Mouse (Mus musculus): ENCODE results near the gene Pgc. TPM values are rescaled to one million over a fixed set of nuclear protein-coding genes. Genes with fewer than 3 reads are reported as not detected.

Gene Pgc
- total and polyA plus RNA-seq, 2 experiments from 2014 or later, result 0.14 to 0.21 TPM

DNA sequence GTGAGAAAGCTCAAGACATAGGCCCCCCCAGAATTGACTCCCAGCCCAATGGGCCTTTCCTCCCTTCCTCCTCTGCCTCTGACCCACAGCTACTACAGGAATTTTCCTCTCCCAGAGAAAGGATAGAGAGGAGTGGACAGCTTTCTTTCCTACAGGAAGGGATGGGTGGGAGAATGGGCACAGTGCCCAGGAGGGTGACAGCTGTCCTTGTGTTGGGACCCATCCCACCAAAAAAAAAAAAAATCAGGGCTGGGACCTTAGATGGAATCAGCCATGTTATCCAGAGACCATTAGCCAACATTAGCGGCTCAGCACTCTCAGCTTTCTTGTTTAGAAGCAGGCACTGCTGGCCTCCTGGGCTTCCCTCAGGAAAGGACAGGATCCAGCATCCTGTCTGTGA, 20.4 kb upstream of the Pgc start:
- no peak overlapping the region for H3K9ac ChIP-seq (replicated peaks; ENCODE audit: low read length)
- H3K4me1 ChIP-seq (ENCODE audit: insufficient read depth, low read length), result no peaks in the 10 kb centered on the region
- H3K4me3 ChIP-seq (ENCODE audit: low read length), result no peak overlapping the region
- TF ChIP-seq CTCF (IDR thresholded peaks at IDR 0.05; ENCODE audit: low read depth), result no peak
- no peaks in the 10 kb centered on the region for H3K9me3 ChIP-seq (ENCODE audit: low read length)
- H3K27me3 ChIP-seq (ENCODE audit: insufficient read depth, low read length), result no peaks in the 10 kb centered on the region
- 0 out of 2 replicates have a peak, but pooled peaks cover 5% of the 10 kb centered on the region for H3K36me3 ChIP-seq (ENCODE audit: insufficient read depth, low read length)
- H3K27ac ChIP-seq, result no peak overlapping the region
- WGBS, result 52% methylated on average over 1 of the region's 1 CpGs
- ATAC-seq (no peak), DNase-seq (ENCODE audit: low spot score) (peak; percentile 23)
- H3K4me2 ChIP-seq (ENCODE audit: low read depth, low read length), result no peak overlapping the region

DNA sequence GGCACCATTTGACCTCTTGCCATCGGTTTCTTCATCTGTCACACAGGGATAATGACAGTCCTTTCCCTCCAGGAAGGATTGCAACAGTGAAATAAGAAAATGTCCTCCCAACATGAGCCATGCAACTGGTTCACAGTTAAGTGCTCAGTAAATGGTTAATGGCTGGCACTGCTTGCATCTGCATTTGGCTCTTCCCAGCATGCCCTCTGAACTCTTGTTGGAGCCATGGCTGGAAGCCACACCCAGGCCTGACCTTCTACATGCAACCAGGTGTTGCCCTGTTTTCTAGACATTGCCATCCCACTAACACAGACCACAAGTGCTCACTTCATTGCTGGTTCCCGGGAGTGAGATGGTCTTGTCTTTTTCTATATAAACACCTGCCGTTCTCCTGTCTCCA, 18.7 kb upstream of the Pgc start:
- no peaks in the 10 kb centered on the region for H3K36me3 ChIP-seq (ENCODE audit: insufficient read depth, low read length)
- TF ChIP-seq CTCF (IDR thresholded peaks at IDR 0.05; ENCODE audit: low read depth), result no peak
- ATAC-seq, result no peak
- H3K9ac ChIP-seq (replicated peaks; ENCODE audit: low read length), result no peak overlapping the region
- H3K4me3 ChIP-seq (ENCODE audit: low read length), result no peak overlapping the region
- H3K4me2 ChIP-seq (ENCODE audit: low read depth, low read length), result no peak overlapping the region
- H3K4me1 ChIP-seq (ENCODE audit: insufficient read depth, low read length), result no peaks in the 10 kb centered on the region
- no peaks in the 10 kb centered on the region for H3K9me3 ChIP-seq (ENCODE audit: low read length)
- no peak for DNase-seq (ENCODE audit: low spot score)
- no peak overlapping the region for H3K27ac ChIP-seq
- no peaks in the 10 kb centered on the region for H3K27me3 ChIP-seq (ENCODE audit: insufficient read depth, low read length)
- WGBS, result 84% methylated on average over 3 of the region's 3 CpGs

DNA sequence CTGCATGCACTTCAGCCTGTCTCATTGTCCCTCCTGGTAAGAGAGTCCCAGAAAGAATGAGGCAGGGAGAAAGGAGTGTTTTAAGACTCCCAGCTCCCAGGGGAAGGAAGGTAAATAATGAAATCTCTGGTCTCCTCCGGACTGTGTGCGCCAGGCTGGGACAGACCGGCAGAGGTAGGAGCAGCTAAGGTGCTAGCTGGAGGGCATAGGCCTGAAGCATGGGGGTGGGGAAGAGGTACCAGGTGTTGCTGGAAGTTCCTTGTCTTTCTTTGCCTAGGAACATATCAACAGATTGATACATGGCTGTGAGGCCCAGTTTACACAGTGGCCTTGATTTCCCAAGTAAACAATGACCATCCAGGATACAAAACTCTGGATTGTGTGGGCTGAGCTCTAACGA, 17.7 kb upstream of the Pgc start:
- DNase-seq (ENCODE audit: low spot score) (no peak), ATAC-seq (no peak)
- Histone ChIP-seq H3K9me3 (ENCODE audit: low read length) (no peaks in the 10 kb centered on the region), H3K36me3 (ENCODE audit: insufficient read depth, low read length) (no peaks in the 10 kb centered on the region), H3K27me3 (ENCODE audit: insufficient read depth, low read length) (no peaks in the 10 kb centered on the region), H3K4me1 (ENCODE audit: insufficient read depth, low read length) (no peaks in the 10 kb centered on the region), H3K4me3 (ENCODE audit: low read length) (no peak overlapping the region), H3K4me2 (ENCODE audit: low read depth, low read length) (no peak overlapping the region), H3K9ac (replicated peaks; ENCODE audit: low read length) (no peak overlapping the region), H3K27ac (no peak overlapping the region)
- TF ChIP-seq CTCF (IDR thresholded peaks at IDR 0.05; ENCODE audit: low read depth), result no peak
- WGBS, result 71% methylated on average over 4 of the region's 4 CpGs

DNA sequence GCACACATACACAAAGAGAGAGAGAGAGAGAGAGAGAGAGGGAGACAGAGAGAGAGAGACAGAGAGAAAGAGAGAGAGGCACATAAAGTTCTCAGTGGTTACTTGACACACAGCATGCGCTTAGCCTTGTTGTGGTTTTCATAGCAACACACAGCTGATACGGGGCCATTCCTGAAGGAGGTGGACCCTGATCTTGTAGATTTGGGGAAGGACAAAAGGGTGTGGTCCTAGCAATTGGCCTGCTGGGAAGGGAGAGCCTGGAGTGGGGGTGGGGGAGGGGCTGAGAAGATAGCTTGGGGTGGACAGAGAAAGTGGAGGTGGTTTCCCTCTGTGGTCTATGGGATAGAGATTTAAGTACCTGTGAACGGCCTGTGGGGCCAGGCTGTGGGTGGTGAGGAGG, 16.6 kb upstream of the Pgc start:
- H3K9me3 ChIP-seq (ENCODE audit: low read length), result no peaks in the 10 kb centered on the region
- TF ChIP-seq CTCF (IDR thresholded peaks at IDR 0.05; ENCODE audit: low read depth), result no peak
- H3K36me3 ChIP-seq (ENCODE audit: insufficient read depth, low read length), result no peaks in the 10 kb centered on the region
- H3K27me3 ChIP-seq (ENCODE audit: insufficient read depth, low read length), result no peaks in the 10 kb centered on the region
- no peaks in the 10 kb centered on the region for H3K4me1 ChIP-seq (ENCODE audit: insufficient read depth, low read length)
- no peak overlapping the region for H3K4me2 ChIP-seq (ENCODE audit: low read depth, low read length)
- no peak for ATAC-seq
- no peak for DNase-seq (ENCODE audit: low spot score)
- no peak overlapping the region for H3K27ac ChIP-seq
- no peak overlapping the region for H3K9ac ChIP-seq (replicated peaks; ENCODE audit: low read length)
- WGBS, result 84% methylated on average over 3 of the region's 3 CpGs
- no peak overlapping the region for H3K4me3 ChIP-seq (ENCODE audit: low read length)

DNA sequence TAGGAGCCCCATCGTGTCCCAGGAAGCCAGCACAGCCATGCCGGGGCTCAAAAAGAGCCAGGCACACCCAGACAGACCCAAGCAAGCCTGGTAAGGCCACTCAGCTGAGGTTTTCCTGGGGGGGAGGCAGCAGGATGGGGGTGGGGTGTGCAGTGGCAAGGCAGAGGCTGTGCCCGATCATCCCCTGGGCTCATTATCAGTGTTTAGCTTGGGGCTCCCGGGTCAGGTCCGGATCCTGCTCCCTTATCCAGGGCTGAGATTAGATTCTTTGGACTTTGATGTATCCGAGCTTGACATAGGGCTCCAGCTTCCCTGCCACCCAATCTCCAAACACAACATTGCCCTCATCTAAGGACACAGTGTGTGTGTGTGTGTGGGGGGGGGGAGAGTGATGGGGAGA, 14.8 kb upstream of the Pgc start:
- Histone ChIP-seq H3K4me3 (ENCODE audit: low read length) (no peak overlapping the region), H3K27me3 (ENCODE audit: insufficient read depth, low read length) (no peaks in the 10 kb centered on the region), H3K9ac (replicated peaks; ENCODE audit: low read length) (no peak overlapping the region), H3K9me3 (ENCODE audit: low read length) (no peaks in the 10 kb centered on the region), H3K4me1 (ENCODE audit: insufficient read depth, low read length) (no peaks in the 10 kb centered on the region), H3K4me2 (ENCODE audit: low read depth, low read length) (no peak overlapping the region), H3K27ac (no peak overlapping the region), H3K36me3 (ENCODE audit: insufficient read depth, low read length) (no peaks in the 10 kb centered on the region)
- DNase-seq (ENCODE audit: low spot score), result no peak
- ATAC-seq, result no peak
- TF ChIP-seq CTCF (IDR thresholded peaks at IDR 0.05; ENCODE audit: low read depth), result no peak
- 79% methylated on average over 6 of the region's 6 CpGs for WGBS

DNA sequence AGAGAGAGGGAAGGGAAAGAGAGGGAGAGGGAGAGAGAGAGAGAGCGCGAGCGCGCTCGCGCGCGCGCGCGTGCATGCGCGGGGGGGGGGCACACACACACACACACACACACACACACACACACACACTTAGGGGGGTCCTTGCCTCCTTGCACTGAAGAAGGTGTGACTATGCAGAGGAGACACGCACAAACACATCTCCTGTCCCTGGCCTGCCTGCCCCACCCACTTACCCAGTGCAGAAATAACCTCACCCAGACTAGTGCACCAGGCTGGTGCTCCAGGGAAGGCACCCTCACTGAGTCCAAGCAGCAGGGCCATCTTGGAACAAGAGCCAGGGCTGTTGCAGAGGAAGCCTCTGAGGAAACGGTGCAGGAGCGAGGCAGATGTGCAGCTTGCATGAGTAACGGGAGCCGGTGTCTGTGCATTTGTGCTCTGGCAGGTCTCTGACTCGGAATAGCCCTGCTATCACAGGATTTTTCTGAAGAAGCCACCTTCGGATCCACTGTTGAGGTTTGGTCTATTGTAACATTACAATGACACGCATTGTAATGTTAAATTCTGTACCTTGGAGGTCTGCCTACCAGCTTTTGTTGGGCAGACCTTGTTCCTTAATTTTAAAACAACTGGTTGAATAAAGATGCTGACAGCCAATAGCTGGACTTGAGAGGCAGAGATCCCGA, 13.6 kb upstream of the Pgc start:
- DNase-seq (ENCODE audit: low spot score) (no peak), ATAC-seq (peak; percentile 52; the same call in 1 of the 2 replicates)
- H3K4me2 ChIP-seq (ENCODE audit: low read depth, low read length), result no peak overlapping the region
- no peaks in the 10 kb centered on the region for H3K27me3 ChIP-seq (ENCODE audit: insufficient read depth, low read length)
- no peaks in the 10 kb centered on the region for H3K9me3 ChIP-seq (ENCODE audit: low read length)
- H3K9ac ChIP-seq (replicated peaks; ENCODE audit: low read length), result no peak overlapping the region
- H3K4me1 ChIP-seq (ENCODE audit: insufficient read depth, low read length), result no peaks in the 10 kb centered on the region
- WGBS, result 40% methylated on average over 21 of the region's 22 CpGs
- TF ChIP-seq CTCF (IDR thresholded peaks at IDR 0.05; ENCODE audit: low read depth), result no peak
- no peak overlapping the region for H3K27ac ChIP-seq
- H3K4me3 ChIP-seq (ENCODE audit: low read length), result no peak overlapping the region
- no peaks in the 10 kb centered on the region for H3K36me3 ChIP-seq (ENCODE audit: insufficient read depth, low read length)

DNA sequence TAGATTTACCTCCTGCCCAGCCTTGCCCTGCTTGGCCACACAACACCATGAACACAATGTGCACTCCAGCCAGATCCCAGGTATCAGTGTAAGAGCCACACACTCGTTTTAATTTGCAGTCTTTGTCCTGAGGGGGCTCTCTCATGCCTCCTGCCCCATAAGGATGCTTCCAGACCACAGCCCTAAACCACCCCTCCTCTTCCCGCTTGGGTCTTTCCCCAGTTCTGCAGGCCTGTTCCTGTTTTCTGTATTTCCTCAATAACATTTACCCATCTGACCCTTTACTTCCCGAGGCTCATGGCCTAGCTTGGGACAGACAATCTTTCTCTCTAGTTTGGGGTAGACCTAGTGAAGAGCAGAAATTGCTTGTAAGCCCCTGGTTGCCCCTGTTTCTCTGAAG, 11.6 kb upstream of the Pgc start:
- no peak overlapping the region for H3K27ac ChIP-seq
- no peak overlapping the region for H3K9ac ChIP-seq (replicated peaks; ENCODE audit: low read length)
- DNase-seq (ENCODE audit: low spot score) (no peak), ATAC-seq (no peak)
- no peaks in the 10 kb centered on the region for H3K27me3 ChIP-seq (ENCODE audit: insufficient read depth, low read length)
- no peak overlapping the region for H3K4me2 ChIP-seq (ENCODE audit: low read depth, low read length)
- no peaks in the 10 kb centered on the region for H3K4me1 ChIP-seq (ENCODE audit: insufficient read depth, low read length)
- H3K36me3 ChIP-seq (ENCODE audit: insufficient read depth, low read length), result no peaks in the 10 kb centered on the region
- H3K4me3 ChIP-seq (ENCODE audit: low read length), result no peak overlapping the region
- H3K9me3 ChIP-seq (ENCODE audit: low read length), result no peaks in the 10 kb centered on the region
- WGBS, result 68% methylated on average over 3 of the region's 3 CpGs
- TF ChIP-seq CTCF (IDR thresholded peaks at IDR 0.05; ENCODE audit: low read depth), result no peak
